ENCODE assay signal across 18 mouse cellular contexts in the genomic region with DNA sequence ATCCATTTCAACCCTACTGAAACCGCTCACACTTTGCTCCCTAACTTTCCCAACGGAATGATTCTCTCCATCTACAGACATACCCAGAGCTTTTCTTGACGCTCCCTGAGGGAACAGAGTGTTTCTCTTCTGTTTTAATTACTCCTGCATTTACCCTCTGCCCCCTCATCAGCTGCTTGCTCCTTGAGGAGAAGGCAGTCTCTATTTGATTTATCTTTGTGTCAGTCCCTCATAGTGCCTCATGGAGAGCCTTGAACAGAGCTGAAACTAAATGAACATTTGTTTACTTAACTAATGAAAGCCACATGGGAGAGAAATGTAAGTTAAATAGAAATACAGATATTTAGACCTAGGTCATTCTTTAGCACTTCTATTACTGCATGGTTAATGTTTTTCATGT.
DNase-seq lines count a peak whose midpoint lies in the region; ATAC-seq and TF ChIP-seq lines count a peak whose summit lies in the region.
"Had no signal": no experiment of that assay in that cellular context is flagged by ENCODE, and none has a peak within 500 bp of the region (broad histone marks: within the 10 kb centered on the region; RNA-seq: fewer than 3 reads in every experiment).

No protein-coding gene starts in this region.

- no peak for ATAC-seq in activated CD4-positive, CD25-positive, alpha-beta regulatory T cell, adult 4 months
- ATAC-seq: forebrain, embryonic 16.5 days; intestine, embryonic 15.5 days had no signal

- DNase-seq in kidney, adult 9 months, result peak; percentile 8
- no peak for DNase-seq in kidney, adult 11 months
- peak; percentile 75 for DNase-seq in embryo, embryonic 10.5 days (ENCODE audit: low spot score)
- peak; percentile 3 to 10 for DNase-seq in kidney, postnatal 4 days
- no peak for DNase-seq in cerebellum, postnatal 36 days
- no peak for DNase-seq in adrenal gland, adult (ENCODE audit: inconsistent age in 2 of 2, low spot score in 1 of 2)
- DNase-seq: adrenal gland, adult 2 months; B cell, adult 2 months; cerebellum, adult 9-10 months; heart, postnatal 10 days had no signal

- no peak for TF ChIP-seq POLR2A in embryonic fibroblast, embryonic 13.5 days (IDR thresholded peaks at IDR 0.05; ENCODE audit: low read depth, low read length)

- H3K27ac ChIP-seq in embryonic fibroblast, embryonic 13.5 days (ENCODE audit: insufficient read depth, low read length), result peak overlapping the region; percentile 71
- H3K27ac ChIP-seq: hindbrain, embryonic 15.5 days; intestine, embryonic 15.5 days; liver, embryonic 15.5 days; midbrain, embryonic 12.5 days; neural tube, embryonic 13.5 days had no signal

- no peak for TF ChIP-seq CTCF in embryonic fibroblast, embryonic 13.5 days (IDR thresholded peaks at IDR 0.05; ENCODE audit: borderline replicate concordance, insufficient read depth, low read length)

- H3K4me1 ChIP-seq in embryonic fibroblast, embryonic 13.5 days (ENCODE audit: control insufficient read depth, insufficient read depth, low read length), result peaks cover 7% of the 10 kb centered on the region
- H3K4me1 ChIP-seq: hindbrain, embryonic 15.5 days; intestine, embryonic 15.5 days; liver, embryonic 15.5 days; midbrain, embryonic 12.5 days; neural tube, embryonic 13.5 days had no signal

- H3K4me3 ChIP-seq in embryonic fibroblast, embryonic 13.5 days (ENCODE audit: insufficient read depth, low read length), result no peak overlapping the region
- H3K4me3 ChIP-seq: hindbrain, embryonic 15.5 days; intestine, embryonic 15.5 days; liver, embryonic 15.5 days; midbrain, embryonic 12.5 days; neural tube, embryonic 13.5 days had no signal

Comparison
In these comparisons a context has a peak if more than half of its experiments do, and no peak if none do; other contexts are left out.
1. DNase-seq: peak in kidney, adult 9 months (single experiment), embryo, embryonic 10.5 days (single experiment) and kidney, postnatal 4 days (2 of 2); none in kidney, adult 11 months (single experiment), cerebellum, postnatal 36 days (0 of 2) and adrenal gland, adult (0 of 2).